Mouse (Mus musculus): Measurements from ENCODE around the gene Homer1.
A peak's percentile ranks its signal among the peaks of the same experiment; 100 is the strongest.

Homer1 gene

GRCm38 (mm10) chr13:93299316-93299715, at the start of gene Homer1:
TSS of gene Homer1 (plus strand) at chr13:93299635.
- DNase-seq (ENCODE audit: extremely low spot score, low read depth, low spot score): no peak

GRCm38 (mm10) chr13:93251732-93252131, 47.7 kb upstream of the Homer1 start:
- no peak for DNase-seq (ENCODE audit: extremely low spot score, low read depth, low spot score)

GRCm38 (mm10) chr13:93252175-93252574, 47.3 kb upstream of the Homer1 start:
- DNase-seq (ENCODE audit: extremely low spot score, low read depth, low spot score): no peak

GRCm38 (mm10) chr13:93252941-93253340, 46.5 kb upstream of the Homer1 start:
- no peak for DNase-seq (ENCODE audit: extremely low spot score, low read depth, low spot score)

- no peak for DNase-seq (ENCODE audit: extremely low spot score, low read depth, low spot score)
Observed at GRCm38 (mm10) chr13:93267151-93267550, 32.3 kb upstream of the Homer1 start.

- no peak for DNase-seq (ENCODE audit: extremely low spot score, low read depth, low spot score)
Observed at GRCm38 (mm10) chr13:93300581-93300980, 1.1 kb downstream of the Homer1 start.

GRCm38 (mm10) chr13:93301060-93301459, 1.6 kb downstream of the Homer1 start:
- DNase-seq (ENCODE audit: extremely low spot score, low read depth, low spot score): no peak

GRCm38 (mm10) chr13:93302846-93303562, 3.6 kb downstream of the Homer1 start:
- DNase-seq (ENCODE audit: extremely low spot score, low read depth, low spot score): no peak

GRCm38 (mm10) chr13:93303563-93304250, 4.3 kb downstream of the Homer1 start:
- peak; percentile 81 for DNase-seq (ENCODE audit: extremely low spot score, low read depth, low spot score)

GRCm38 (mm10) chr13:93304251-93305001, 5.0 kb downstream of the Homer1 start:
- DNase-seq (ENCODE audit: extremely low spot score, low read depth, low spot score): no peak

GRCm38 (mm10) chr13:93305149-93305548, 5.7 kb downstream of the Homer1 start:
- no peak for DNase-seq (ENCODE audit: extremely low spot score, low read depth, low spot score)

GRCm38 (mm10) chr13:93305636-93306035, 6.2 kb downstream of the Homer1 start:
- DNase-seq (ENCODE audit: extremely low spot score, low read depth, low spot score): no peak

GRCm38 (mm10) chr13:93306545-93306944, 7.1 kb downstream of the Homer1 start:
- DNase-seq (ENCODE audit: extremely low spot score, low read depth, low spot score): no peak

- no peak for DNase-seq (ENCODE audit: extremely low spot score, low read depth, low spot score)
Observed at GRCm38 (mm10) chr13:93307700-93308099, 8.3 kb downstream of the Homer1 start.

GRCm38 (mm10) chr13:93309295-93309694, 9.9 kb downstream of the Homer1 start:
- no peak for DNase-seq (ENCODE audit: extremely low spot score, low read depth, low spot score)

GRCm38 (mm10) chr13:93312518-93312917, 13.1 kb downstream of the Homer1 start:
- DNase-seq (ENCODE audit: extremely low spot score, low read depth, low spot score): no peak

- DNase-seq (ENCODE audit: extremely low spot score, low read depth, low spot score): no peak
Observed at GRCm38 (mm10) chr13:93314322-93314721, 14.9 kb downstream of the Homer1 start.

GRCm38 (mm10) chr13:93320089-93320488, 20.7 kb downstream of the Homer1 start:
- no peak for DNase-seq (ENCODE audit: extremely low spot score, low read depth, low spot score)

GRCm38 (mm10) chr13:93326326-93326725, 26.9 kb downstream of the Homer1 start:
- DNase-seq (ENCODE audit: extremely low spot score, low read depth, low spot score): no peak

GRCm38 (mm10) chr13:93331721-93332120, 32.3 kb downstream of the Homer1 start:
- no peak for DNase-seq (ENCODE audit: extremely low spot score, low read depth, low spot score)

GRCm38 (mm10) chr13:93332491-93332890, 33.1 kb downstream of the Homer1 start:
- no peak for DNase-seq (ENCODE audit: extremely low spot score, low read depth, low spot score)

GRCm38 (mm10) chr13:93335337-93335736, 35.9 kb downstream of the Homer1 start:
- no peak for DNase-seq (ENCODE audit: extremely low spot score, low read depth, low spot score)
